Mouse (Mus musculus) forebrain, embryonic 14.5 days (tissue): ENCODE measurements around the gene Neurog3. TPM values are rescaled to one million over a fixed set of nuclear protein-coding genes. Genes with fewer than 3 reads are reported as not detected.
A peak's percentile ranks its signal among the peaks of the same experiment; 100 is the strongest.

Source experiments
- ATAC-seq: fragments of 200-750 bp; cut with Nextera tagmentation; 2 replicates; pipeline ENCODE4 v1.8.0; 2017; ENCODE audit warnings: mild to moderate bottlenecking, moderate library complexity
- DNase-seq: peaks from one replicate; pipeline ENCODE4 v3.0.0-alpha.2; 2015; ENCODE audit warnings: low spot score
- H3K27ac ChIP-seq: fragments of 300-500 bp; sonication (generic); 2 replicates; pipeline ENCODE4 v1.5.1; 2014; ENCODE audit warnings: low read depth, mild to moderate bottlenecking, control low read depth, low read length, moderate library complexity
- H3K27me3 ChIP-seq: fragments of 300-500 bp; sonication (generic); replicated peaks from 2 replicates; pipeline ENCODE4 v1.6.1; 2014; ENCODE audit warnings: low read length, control low read depth, mixed read lengths; ENCODE audit not compliant: control insufficient read depth, insufficient read depth
- H3K36me3 ChIP-seq: fragments of 300-500 bp; sonication (generic); 2 replicates; pipeline ENCODE4 v1.6.1; 2014; ENCODE audit warnings: low read length, control low read depth; ENCODE audit not compliant: control insufficient read depth, insufficient read depth
- H3K4me1 ChIP-seq: fragments of 300-500 bp; sonication (generic); 2 replicates; pipeline ENCODE4 v1.6.1; 2014; ENCODE audit warnings: antibody characterized with exemption, low read length, control low read depth; ENCODE audit not compliant: control insufficient read depth, insufficient read depth
- H3K4me2 ChIP-seq: fragments of 300-500 bp; sonication (generic); 2 replicates; pipeline ENCODE4 v1.6.1; 2014; ENCODE audit warnings: mild to moderate bottlenecking, control low read depth, low read length
- H3K4me3 ChIP-seq: fragments of 300-500 bp; sonication (generic); 2 replicates; pipeline ENCODE4 v1.5.1; 2014; ENCODE audit warnings: low read depth, low read length, control low read depth
- H3K9ac ChIP-seq: fragments of 300-500 bp; sonication (generic); 2 replicates; pipeline ENCODE4 v1.6.1; 2014; ENCODE audit warnings: mild to moderate bottlenecking, low read length, control low read depth, moderate library complexity
- H3K9me3 ChIP-seq: fragments of 300-500 bp; sonication (generic); replicated peaks from 2 replicates; pipeline ENCODE4 v1.6.1; 2016; ENCODE audit warnings: low read length, control low read depth, mixed read lengths; ENCODE audit not compliant: control insufficient read depth
- WGBS: fragments of 180-500 bp; shearing (Covaris S2); extraction: QIAGEN DNeasy Blood & Tissue Kit; methylation state at CpG from one replicate; pipeline ENCODE4 v1.1.7; 2014; 5-methylcytosine and 5-hydroxymethylcytosine counted together
- polyA plus RNA-seq: library from polyadenylated mRNA; unstranded; fragments of >200 nt; fragmentation: Nextera tagmentation; extraction: Ambion mirVana; gene quantifications from 2 replicates; pipeline ENCODE4 v1.2.1, GENCODE M21; 2014

Gene Neurog3
- polyA plus RNA-seq, 1 experiment from 2014 or later: 0.29 TPM

GRCm38 (mm10) chr10:62183053-62183452 lies 50.2 kb downstream of the Neurog3 start:
- H3K4me1 ChIP-seq: no peaks in the 10 kb centered on the region
- no peaks in the 10 kb centered on the region for H3K27me3 ChIP-seq
- ATAC-seq (peak; percentile 83), DNase-seq (peak; percentile 97)
- no peaks in the 10 kb centered on the region for H3K36me3 ChIP-seq
- H3K4me3 ChIP-seq: no peak overlapping the region
- no peak overlapping the region for H3K27ac ChIP-seq
- 3% methylated on average over 10 of the region's 10 CpGs for WGBS
- no peak overlapping the region for H3K4me2 ChIP-seq
- H3K9me3 ChIP-seq: no peaks in the 10 kb centered on the region
- H3K9ac ChIP-seq: no peak overlapping the region

Other genes starting within 250 kb of the Neurog3 start
- 0.41 and 1.3 TPM in 2 replicates for gene Col13a1, start 154.0 kb upstream of the Neurog3 start, polyA plus RNA-seq
- 51.5 and 57.8 TPM in 2 replicates for gene Fam241b, start 10.8 kb downstream of the Neurog3 start, polyA plus RNA-seq
- 10.1 and 13.7 TPM in 2 replicates for gene Tspan15, start 98.2 kb downstream of the Neurog3 start, polyA plus RNA-seq
- not detected in 2 replicates for gene Tacr2, start 119.3 kb downstream of the Neurog3 start, polyA plus RNA-seq
- 31.0 and 48.9 TPM in 2 replicates for gene Hk1, start 246.8 kb downstream of the Neurog3 start, polyA plus RNA-seq